Mouse (Mus musculus): ENCODE results near the gene Eif3c. TPM values are rescaled to one million over a fixed set of nuclear protein-coding genes. Genes with fewer than 3 reads are reported as not detected.

The Eif3c gene
- polyA plus RNA-seq, 1 experiment from 2014 or later = 194 TPM

Small RNAs within 50 kb of the gene (microRNA-seq; reads per million reads assigned to microRNA genes)
- gene Mir7059 = 1.6 reads per million

Other genes starting within 250 kb of the Eif3c start
- 0.78 and 1.3 TPM in 2 replicates for gene Lat, start 196.8 kb downstream of the Eif3c start, polyA plus RNA-seq (2015; fragmentation: Nextera tagmentation; extraction: Ambion mirVana)
- 70.0 and 76.2 TPM in 2 replicates for gene Spns1, start 189.0 kb downstream of the Eif3c start, polyA plus RNA-seq (2015; fragmentation: Nextera tagmentation; extraction: Ambion mirVana)
- gene Nfatc2ip, start 169.7 kb downstream of the Eif3c start, polyA plus RNA-seq (2015; fragmentation: Nextera tagmentation; extraction: Ambion mirVana) = 0.99 and 1.4 TPM in 2 replicates
- gene Cd19, start 151.5 kb downstream of the Eif3c start, polyA plus RNA-seq (2015; fragmentation: Nextera tagmentation; extraction: Ambion mirVana) = 0.28 and 0.37 TPM in 2 replicates
- gene Rabep2, start 137.7 kb downstream of the Eif3c start, polyA plus RNA-seq (2015; fragmentation: Nextera tagmentation; extraction: Ambion mirVana) = 22.6 and 25.0 TPM in 2 replicates
- 1.1 and 1.3 TPM in 2 replicates for gene Atp2a1, start 103.3 kb downstream of the Eif3c start, polyA plus RNA-seq (2015; fragmentation: Nextera tagmentation; extraction: Ambion mirVana)
- gene Sh2b1, start 91.0 kb downstream of the Eif3c start, polyA plus RNA-seq (2015; fragmentation: Nextera tagmentation; extraction: Ambion mirVana) = 43.2 and 44.6 TPM in 2 replicates
- 229 and 244 TPM in 2 replicates for gene Tufm, start 79.0 kb downstream of the Eif3c start, polyA plus RNA-seq (2015; fragmentation: Nextera tagmentation; extraction: Ambion mirVana)
- gene Atxn2l, start 63.0 kb downstream of the Eif3c start, polyA plus RNA-seq (2015; fragmentation: Nextera tagmentation; extraction: Ambion mirVana) = 25.8 and 29.4 TPM in 2 replicates
- 0.65 and 1.5 TPM in 2 replicates for gene Apobr, start 18.5 kb upstream of the Eif3c start, polyA plus RNA-seq (2015; fragmentation: Nextera tagmentation; extraction: Ambion mirVana)
- 44.7 and 54.7 TPM in 2 replicates for gene Cln3, start 19.4 kb upstream of the Eif3c start, polyA plus RNA-seq (2015; fragmentation: Nextera tagmentation; extraction: Ambion mirVana)
- not detected in 2 replicates for gene Il27, start 28.5 kb upstream of the Eif3c start, polyA plus RNA-seq (2015; fragmentation: Nextera tagmentation; extraction: Ambion mirVana)
- gene Nupr1, start 64.5 kb upstream of the Eif3c start, polyA plus RNA-seq (2015; fragmentation: Nextera tagmentation; extraction: Ambion mirVana) = 70.8 and 73.3 TPM in 2 replicates
- 42.7 and 49.8 TPM in 2 replicates for gene Sgf29, start 82.9 kb upstream of the Eif3c start, polyA plus RNA-seq (2015; fragmentation: Nextera tagmentation; extraction: Ambion mirVana)
- 7.5 and 7.6 TPM in 2 replicates for gene Sult1a1, start 110.0 kb upstream of the Eif3c start, polyA plus RNA-seq (2015; fragmentation: Nextera tagmentation; extraction: Ambion mirVana)
- gene Bola2, start 129.0 kb upstream of the Eif3c start, polyA plus RNA-seq (2015; fragmentation: Nextera tagmentation; extraction: Ambion mirVana) = 111 and 112 TPM in 2 replicates
- 8.3 and 8.9 TPM in 2 replicates for gene Slx1b, start 129.4 kb upstream of the Eif3c start, polyA plus RNA-seq (2015; fragmentation: Nextera tagmentation; extraction: Ambion mirVana)
- gene Coro1a, start 141.4 kb upstream of the Eif3c start, polyA plus RNA-seq (2015; fragmentation: Nextera tagmentation; extraction: Ambion mirVana) = 38.0 and 38.7 TPM in 2 replicates
- gene Mapk3, start 193.2 kb upstream of the Eif3c start, polyA plus RNA-seq (2015; fragmentation: Nextera tagmentation; extraction: Ambion mirVana) = 122 and 126 TPM in 2 replicates
- gene Gdpd3, start 199.9 kb upstream of the Eif3c start, polyA plus RNA-seq (2015; fragmentation: Nextera tagmentation; extraction: Ambion mirVana) = 1.4 and 2.1 TPM in 2 replicates
- 59.5 and 61.5 TPM in 2 replicates for gene Ypel3, start 210.5 kb upstream of the Eif3c start, polyA plus RNA-seq (2015; fragmentation: Nextera tagmentation; extraction: Ambion mirVana)
- 0.36 and 0.37 TPM in 2 replicates for gene Tbx6, start 215.1 kb upstream of the Eif3c start, polyA plus RNA-seq (2015; fragmentation: Nextera tagmentation; extraction: Ambion mirVana)
- 213 and 215 TPM in 2 replicates for gene Ppp4c, start 226.1 kb upstream of the Eif3c start, polyA plus RNA-seq (2015; fragmentation: Nextera tagmentation; extraction: Ambion mirVana)
- gene Fam57b, start 231.3 kb upstream of the Eif3c start, polyA plus RNA-seq (2015; fragmentation: Nextera tagmentation; extraction: Ambion mirVana) = 1.0 and 1.4 TPM in 2 replicates

All from intestine, embryonic 16.5 days (tissue).